Mouse (Mus musculus): ENCODE measurements around the gene Klrg2. TPM values are rescaled to one million over a fixed set of nuclear protein-coding genes. Genes with fewer than 3 reads are reported as not detected.
"Not testable (repeated sequence)": the region's sequence is repeated elsewhere in the genome, so short reads cannot be mapped to it uniquely, and the experiment has no call there.

The Klrg2 gene
- total RNA-seq (2015): 0.11 TPM in 1 of 2 replicates, not detected in the other
- not detected in 2 replicates for total RNA-seq (2017)

DNA sequence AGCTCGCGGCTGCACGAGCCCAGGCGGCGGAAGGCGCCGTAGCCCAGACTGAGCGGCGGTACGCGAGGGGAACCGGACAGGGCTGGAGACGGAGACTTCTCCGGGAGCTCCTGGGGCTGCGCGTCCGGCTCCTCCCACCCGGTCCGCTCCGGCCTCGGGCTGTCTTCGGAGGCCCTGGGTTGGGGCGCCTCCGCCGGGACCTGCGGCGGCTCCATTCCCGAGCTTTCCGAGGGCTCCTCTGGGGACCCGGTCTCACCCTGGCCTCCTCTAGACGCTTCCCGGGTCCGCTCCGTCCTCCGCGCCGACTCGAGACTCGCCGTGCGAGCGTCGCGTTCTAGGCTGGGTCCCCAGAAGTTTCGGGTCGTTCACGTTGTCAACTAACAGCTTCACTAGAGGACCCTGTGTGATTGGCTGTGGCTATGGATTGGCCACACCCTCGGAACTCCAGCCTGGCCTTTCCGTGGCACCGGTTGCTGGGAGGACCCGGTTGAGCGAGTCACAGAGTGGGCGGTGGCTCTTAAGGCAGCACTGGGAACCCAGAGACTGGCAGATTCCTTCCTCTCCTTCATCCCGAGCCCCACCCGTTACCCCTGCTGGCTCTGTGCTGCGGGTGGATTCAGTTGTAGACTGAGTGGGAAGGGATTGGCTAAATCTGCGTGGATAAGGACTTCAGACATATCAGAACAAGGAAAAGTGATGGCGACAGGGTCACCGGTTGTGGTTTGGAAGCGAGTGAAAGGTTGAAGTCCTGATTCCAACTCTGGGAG, at the start of gene Klrg2:
Klrg2 (minus strand) TSS at position 391 of the 767 bp plus-strand sequence.
- ATAC-seq (ENCODE audit: poor library complexity, severe bottlenecking): peak; percentile 33; the same call in 1 of the 2 replicates

DNA sequence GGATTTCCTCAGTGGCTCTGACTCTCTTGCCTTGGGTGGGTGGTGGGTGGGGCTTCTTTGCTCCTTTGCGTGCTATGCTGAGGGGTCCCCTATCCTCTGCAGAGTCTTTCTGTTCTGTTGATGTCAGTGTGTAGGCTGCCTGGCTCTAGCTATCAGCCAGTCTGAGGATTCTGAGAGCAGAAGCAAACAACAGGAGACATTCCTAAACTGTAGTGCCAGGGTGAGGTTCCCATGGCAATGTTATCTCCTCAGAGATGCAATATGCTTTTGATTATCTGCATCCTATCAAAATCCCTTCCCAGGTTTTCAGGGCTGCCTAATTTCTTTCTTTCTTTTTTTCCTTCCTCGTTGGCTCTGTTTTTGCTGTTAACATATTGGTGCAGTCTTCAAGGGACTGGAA, 45.5 kb upstream of the Klrg2 start:
- ATAC-seq (ENCODE audit: poor library complexity, severe bottlenecking): no peak

DNA sequence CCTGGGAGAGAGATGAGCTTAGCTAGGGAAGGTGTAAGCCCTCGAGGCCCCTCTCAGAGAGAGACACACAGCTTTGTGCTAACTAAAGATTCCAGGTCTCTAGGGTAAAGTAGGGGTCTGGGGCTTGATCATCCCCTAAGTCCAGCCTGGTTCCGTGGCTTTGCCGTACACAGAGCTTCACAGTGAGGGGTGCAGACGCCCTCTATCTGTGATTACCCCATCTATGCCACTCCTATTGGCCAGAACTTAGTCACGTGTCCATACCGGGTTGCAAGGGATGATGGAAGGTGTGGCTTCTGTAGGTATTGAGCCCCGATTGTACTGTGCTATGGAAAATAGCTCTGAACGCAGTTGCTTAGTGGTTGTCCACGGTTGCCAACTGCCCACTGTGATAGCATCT, 40.6 kb upstream of the Klrg2 start:
- ATAC-seq (ENCODE audit: poor library complexity, severe bottlenecking): no peak

DNA sequence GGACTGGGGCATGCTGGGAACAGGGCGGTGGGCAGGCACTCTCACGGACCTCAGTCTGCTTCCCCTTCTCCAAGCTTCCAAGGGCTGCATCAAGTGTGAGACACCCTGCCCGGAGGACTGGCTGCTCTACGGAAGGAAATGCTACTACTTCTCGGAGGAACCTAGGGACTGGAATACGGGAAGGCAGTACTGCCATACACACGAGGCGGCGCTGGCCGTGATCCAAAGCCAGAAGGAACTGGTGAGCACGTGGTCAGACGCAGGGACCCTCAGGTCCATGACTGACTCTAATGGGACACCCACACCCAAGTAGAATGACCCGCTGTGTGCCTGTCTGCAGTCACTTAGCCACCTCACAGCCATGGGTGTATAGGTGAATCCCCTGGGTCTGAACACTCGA, 39.7 kb upstream of the Klrg2 start:
- no peak for ATAC-seq (ENCODE audit: poor library complexity, severe bottlenecking)

DNA sequence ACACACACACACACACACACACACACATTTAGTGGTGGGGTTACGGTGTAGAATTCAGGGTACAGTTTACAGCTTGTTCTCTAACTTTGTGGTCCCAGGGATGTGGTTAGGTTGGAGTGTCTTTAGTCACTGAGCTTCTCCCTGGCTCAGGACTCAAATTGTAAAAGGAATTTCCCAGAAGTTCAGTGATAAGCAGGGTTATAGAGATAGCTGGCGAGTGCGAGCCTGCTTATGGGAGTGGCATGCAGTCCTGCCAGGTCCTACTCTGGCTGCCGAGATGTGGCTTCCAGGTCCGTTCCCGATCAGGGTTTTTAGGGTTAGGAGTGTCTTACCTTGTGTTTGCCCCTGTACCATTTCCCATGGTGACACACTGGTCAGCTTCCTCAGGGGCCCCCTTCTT, 39.2 kb upstream of the Klrg2 start:
- ATAC-seq (ENCODE audit: poor library complexity, severe bottlenecking): no peak

DNA sequence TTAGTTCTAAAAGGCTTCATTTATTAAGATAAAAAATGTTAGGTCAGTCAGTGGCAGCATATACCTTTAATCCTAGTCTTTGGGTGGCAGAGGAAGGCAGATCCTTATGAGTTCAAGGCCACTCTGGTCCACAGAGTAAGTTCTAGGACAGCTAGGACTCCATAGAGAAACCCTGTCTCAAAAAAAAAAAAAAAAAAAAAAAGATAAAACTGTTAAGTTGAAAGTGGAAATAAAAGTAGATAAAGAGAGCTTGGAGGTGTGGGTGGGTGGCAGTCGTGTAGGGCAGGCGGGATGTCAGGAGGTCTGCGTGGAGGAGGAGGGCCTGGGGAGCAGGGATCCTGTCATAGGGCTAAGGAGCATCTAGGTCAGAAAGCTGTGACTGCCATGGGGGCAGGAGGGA, 35.0 kb upstream of the Klrg2 start:
- no peak for ATAC-seq (ENCODE audit: poor library complexity, severe bottlenecking)

DNA sequence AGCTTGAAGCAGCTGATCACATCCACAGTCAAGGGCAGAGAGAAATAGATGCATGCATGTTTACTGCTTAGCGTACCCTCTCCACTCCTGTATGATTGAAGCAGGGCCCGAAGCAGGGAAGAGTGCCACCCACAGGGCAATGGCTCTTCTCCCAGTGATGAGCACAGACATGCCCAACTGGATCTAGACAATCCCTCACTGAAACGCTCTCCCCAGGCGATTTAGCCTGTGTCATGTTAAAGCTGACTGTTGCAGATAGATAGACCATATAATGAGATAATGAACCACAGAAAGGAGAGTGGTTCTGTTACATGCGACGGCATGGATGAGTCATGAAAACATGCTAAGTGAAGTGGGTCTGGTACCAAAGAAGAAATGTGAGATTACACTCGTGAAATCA, 34.2 kb upstream of the Klrg2 start:
- ATAC-seq (ENCODE audit: poor library complexity, severe bottlenecking): no peak

DNA sequence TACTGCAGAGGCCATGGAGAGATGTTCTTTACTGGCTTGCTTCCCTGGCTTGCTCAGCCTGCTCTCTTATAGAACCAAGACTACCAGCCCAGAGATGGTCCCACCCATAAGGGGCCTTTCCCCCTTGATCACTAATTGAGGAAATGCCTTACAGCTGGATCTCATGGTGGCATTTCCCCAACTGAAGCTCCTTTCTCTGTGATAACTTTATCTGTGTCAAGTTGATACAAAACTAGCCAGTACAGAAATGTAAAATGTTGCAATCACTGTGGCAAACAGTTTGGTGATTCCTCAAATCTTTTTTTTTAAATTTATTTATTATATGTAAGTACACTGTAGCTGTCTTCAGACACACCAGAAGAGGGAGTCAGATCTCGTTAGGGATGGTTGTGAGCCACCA, 33.4 kb upstream of the Klrg2 start:
- not testable (repeated sequence) for ATAC-seq (ENCODE audit: poor library complexity, severe bottlenecking)

DNA sequence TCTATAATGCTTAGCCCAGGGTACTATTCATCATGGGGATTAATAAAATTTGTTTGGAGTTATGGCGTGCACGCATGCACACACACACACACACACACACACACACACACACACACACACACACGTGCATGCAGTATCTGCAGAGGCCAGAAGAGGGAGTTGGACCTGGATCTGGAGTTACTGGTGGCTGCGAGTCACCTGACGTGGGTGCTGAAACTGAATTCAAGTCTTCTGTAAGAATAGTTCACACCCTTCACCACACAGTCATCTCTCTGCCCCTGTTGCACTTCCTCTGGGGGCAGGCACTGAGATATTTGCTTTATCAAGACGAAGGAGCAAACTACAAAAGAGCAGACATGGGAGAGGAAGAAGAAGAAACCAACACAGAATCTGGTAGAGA, 32.5 kb upstream of the Klrg2 start:
- peak; percentile 75 for ATAC-seq (ENCODE audit: poor library complexity, severe bottlenecking)

DNA sequence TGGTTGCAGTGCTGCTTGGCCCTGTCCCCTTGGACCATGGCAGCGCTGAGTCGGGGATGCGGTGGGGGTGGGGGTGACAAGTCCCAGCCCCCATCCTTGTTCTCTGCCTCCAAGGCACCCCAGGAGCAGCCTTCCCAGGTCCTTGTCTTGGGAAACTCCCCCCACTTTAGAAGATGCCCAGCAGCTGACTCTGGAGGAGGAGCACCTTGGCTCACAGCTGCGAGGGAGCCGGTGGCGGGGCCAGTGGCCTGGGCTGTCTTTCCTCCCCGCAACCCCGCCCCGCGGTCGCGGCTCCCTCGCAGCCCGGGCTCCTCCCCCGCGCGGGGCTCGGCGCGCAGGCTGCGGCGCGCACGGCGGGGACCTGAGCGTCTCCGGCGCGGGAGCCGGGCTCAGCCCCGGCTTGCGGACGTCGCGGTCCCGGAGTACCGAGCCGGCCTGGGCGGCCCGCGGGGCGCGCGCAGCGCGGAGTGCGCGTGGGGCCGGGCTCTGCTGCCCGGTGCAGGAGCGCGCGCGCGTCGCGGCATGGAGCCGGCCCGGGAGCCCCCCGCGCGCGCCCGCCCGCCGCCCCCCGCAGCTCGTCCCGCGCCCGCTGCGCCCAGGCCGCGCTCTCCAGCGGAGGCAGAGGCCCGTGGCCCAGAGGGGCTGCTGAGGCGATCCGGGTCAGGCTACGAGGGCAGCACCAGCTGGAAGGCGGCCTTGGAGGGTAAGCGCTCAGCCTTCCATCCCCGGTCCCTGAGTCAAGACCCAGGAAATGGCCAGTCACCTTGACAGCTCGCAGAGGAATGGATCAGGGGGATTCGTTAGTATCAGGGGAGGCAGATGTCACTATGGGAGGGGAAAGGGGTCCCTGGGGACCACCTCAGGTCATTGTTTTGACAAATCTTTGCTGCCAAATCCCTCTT, 25.9 kb upstream of the Klrg2 start, which contains the start of gene Clec2l:
Clec2l (plus strand) TSS at position 356 of the 902 bp plus-strand sequence.
- ATAC-seq (ENCODE audit: poor library complexity, severe bottlenecking): no peak

DNA sequence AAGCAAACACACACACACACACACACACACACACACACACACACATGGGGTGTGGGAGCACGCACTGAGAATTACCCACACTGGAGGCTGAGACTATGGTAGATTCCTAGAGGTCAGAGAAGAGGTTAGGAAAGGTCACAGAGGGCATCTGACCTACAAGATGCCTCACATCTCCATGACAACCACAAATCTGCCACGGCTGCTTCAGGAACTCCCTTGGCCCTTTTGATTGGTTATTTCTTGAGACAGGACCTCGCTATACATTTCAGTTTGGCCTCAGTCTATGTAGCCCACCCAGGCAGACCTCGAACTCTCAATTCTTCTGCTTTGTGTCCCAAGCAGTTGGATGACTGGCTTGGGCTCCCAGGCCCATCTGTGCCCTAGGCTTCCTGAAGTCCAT, 24.6 kb upstream of the Klrg2 start:
- ATAC-seq (ENCODE audit: poor library complexity, severe bottlenecking): no peak

DNA sequence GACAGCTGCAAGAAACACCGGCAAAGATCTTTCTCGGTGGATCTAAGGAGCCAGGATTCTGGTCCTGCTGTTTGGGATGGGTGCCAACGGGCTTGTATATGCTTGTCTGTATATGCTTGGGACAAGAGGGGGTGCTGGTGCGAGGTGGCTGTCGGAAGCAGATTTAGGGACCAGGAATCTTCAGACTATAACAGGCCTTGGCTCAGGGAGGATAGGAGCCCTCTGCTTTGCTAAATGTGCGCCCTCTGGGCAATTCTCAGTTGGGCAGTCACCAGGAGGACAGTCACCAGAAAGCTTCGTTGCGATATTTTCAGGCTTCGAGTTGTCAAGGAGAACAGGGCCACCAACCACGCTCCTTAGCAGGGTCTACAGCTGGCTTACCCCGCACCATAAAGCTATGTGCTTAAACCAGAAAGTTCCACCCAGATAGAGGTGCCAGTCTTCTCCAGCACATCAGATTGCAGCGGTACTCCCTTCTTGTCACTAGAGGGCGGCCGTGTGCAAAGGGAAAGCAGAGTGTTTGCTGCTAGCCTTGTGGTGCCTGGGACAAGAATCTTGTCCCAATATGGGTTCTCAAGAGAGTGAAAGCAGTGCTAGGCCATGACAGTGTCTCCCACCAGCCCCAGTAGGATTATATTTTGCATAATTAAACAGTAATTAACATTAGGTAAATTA, 13.4 kb upstream of the Klrg2 start:
- peak; percentile 93 for ATAC-seq (ENCODE audit: poor library complexity, severe bottlenecking)

DNA sequence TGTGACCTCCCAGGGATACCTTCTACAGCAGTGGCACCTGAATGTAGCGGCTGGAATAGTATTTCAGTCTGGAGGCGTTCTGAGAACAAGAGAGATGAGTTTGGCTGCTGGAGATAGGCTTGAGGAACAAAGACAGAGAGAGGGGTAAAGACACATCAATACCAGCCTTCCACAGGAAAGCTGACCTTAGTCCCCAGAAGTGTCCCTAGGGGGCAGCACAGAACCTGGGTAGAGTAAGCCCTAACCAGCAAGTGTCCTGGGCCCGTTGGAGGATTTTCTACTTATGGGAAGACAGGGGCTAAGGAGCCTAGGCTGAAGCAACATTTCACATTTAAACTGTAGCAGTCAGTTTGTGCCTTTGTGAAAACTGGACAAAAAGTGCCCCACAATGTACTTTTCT, 12.5 kb upstream of the Klrg2 start:
- ATAC-seq (ENCODE audit: poor library complexity, severe bottlenecking): no peak

DNA sequence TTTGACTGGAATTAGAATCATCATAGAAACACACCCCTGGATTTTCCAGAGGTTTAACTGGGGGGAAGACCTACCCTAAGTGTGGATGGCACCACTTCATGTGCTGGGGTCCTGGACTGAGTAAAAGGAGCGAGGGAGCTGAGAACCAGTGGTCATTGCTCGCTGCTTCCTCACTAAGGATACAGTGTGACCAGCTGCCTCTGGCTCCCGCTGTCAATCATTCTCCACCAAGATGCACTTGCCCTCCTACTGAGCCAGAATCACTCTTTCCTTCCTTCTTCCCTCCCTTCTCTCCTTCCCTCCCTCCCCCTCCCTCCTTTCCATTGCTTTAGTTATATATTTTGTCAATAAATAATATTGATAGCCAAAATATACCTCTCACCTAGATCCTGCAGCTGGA, 6.0 kb upstream of the Klrg2 start:
- ATAC-seq (ENCODE audit: poor library complexity, severe bottlenecking): no peak

DNA sequence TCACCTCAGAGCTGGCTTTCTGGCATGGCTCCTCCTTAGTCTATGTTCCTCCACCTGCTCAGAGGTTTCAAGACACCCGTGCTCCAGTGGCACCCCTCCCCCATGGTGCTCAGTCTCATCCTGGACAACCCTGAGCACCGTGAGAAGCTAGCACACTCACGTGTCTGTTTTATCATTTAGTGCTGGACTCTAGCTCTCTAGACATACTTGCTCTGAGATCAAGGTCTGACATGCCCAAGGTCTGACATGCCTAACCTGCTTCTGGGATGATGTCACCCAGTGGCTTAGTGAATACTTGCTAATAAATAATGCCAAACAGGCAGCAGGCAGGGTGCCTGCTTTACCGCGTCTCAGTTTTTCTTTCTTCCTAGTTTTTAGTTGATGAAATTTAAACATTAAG, 5.6 kb upstream of the Klrg2 start:
- no peak for ATAC-seq (ENCODE audit: poor library complexity, severe bottlenecking)

DNA sequence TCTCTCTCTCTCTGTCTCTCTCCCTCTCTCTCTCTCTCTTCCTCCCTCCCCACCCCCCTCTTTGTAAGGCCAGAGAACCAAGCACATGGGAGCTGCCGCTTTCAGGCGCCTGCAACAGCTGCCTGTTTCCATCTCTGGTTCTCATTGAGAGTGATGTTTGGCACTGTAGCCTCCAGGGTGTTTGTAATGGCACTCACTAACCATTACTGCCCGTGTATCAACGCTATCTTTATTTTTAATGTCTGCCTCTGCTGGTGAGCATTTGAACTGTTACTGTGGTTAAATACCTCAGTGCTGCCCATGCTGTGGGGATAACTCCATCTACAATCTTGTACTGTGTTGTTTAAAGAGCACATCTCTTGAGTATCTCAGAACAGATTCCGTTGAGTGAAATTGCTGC, 4.6 kb upstream of the Klrg2 start:
- ATAC-seq (ENCODE audit: poor library complexity, severe bottlenecking): peak; percentile 25

DNA sequence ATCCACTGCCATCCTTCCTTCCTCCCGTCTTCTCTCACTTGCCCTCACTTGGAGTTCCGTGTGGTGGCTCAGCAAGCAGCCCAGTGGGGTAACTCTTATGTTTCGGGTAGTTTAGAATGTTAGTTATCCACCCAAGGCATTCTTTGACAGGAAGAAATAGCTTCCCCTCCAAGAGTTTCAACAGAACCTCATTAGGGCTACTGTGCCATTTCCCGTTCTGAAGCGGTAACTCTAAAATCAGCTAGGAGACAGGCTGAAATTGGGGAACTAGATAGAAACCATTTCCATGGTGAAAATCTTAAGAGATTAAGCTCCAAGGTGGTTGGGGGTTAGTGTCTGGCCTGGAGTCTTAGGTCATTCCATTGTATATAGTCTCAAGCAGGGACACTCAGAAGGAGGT, 4.2 kb upstream of the Klrg2 start:
- peak; percentile 61 for ATAC-seq (ENCODE audit: poor library complexity, severe bottlenecking)

DNA sequence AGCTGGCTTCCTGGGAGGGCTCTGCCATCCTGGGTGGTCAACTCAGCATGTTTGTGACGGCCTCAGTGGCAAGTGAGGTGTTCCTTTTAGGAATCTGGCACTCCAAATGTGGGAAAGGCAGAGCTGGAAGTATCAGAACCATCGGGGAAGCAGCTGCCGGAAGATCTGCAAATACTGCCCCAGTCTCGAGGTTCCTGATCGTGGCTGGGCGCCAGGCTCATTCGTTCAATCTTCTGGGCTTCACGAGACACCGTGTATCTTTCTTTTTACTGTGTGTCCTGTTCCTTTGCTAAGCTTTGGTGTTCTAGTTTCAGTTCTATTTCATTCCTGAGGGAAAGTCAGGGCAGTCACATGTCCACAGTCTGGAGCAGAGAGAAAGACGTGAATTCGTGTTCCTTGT, 3.4 kb upstream of the Klrg2 start:
- no peak for ATAC-seq (ENCODE audit: poor library complexity, severe bottlenecking)

DNA sequence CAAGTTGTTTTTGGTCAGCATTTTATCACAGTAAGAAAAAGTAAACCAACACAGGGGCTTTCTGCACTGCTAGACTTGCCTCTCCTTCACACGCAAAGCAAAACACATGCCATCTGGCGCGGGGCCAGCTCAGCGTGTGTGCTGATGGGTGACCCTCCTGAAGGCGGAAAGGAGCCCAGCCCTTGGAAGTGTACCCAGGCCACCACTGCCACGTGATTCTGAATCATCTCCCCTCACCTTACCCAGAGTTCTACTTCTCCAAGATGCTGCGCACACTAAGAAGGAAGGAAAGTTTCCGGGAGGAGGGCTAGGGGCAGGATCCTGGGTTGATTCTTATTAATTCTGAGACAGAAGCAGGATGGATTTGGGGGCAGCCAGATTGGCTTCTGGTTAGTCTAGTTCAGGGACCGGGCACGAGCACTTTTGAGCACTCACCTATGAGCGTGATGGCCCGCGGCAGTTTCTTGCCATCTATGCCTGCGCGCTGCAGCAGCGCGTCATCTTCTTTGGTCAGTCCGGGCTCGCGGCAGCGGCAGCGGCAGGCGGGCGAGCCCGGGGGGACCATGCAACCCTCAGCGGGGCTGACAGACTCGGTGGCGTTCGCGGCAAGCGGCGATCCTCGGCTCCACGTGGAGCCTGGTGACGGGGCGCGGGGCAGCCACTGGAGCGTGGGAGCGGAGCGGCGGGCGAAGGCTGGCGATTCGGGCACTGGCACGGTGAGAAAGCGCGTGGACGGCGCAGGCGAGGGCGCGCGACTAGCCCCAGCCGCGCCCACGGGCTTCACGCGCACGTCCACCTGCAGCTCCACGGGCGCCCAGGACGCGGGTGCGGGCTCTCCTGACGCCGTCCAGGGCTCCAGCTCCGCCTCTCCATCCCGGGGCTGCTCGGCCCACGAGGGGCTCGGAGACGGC, 846 bp downstream of the Klrg2 start:
- ATAC-seq (ENCODE audit: poor library complexity, severe bottlenecking): 0 out of 2 replicates have a peak, but pooled peaks have one; percentile 20

DNA sequence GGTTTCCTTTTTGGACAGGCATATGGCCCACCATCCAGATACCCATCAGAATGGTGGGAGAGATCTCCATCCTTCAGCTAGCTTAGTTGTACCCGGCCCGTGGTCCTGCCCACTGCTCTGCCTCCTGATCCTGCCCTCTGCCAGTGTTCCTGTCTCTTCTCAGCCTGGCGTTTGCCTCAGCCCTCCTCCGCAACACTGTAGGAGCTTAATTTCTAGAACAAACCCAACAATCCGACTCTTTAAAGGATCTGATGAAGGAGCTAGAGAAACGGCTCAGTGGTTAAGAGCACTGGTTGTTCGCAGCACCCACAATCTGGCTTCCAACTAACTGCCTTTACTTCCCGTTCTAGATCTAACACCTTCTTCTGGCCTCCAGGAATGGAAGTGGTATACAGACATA, 2.6 kb downstream of the Klrg2 start:
- no peak for ATAC-seq (ENCODE audit: poor library complexity, severe bottlenecking)

Measured in megakaryocyte, adult 5-6 weeks (primary cell).